Mouse (Mus musculus) G1E (cell line): ENCODE measurements around the gene Efhc1. TPM values are rescaled to one million over a fixed set of nuclear protein-coding genes. Genes with fewer than 3 reads are reported as not detected.
"Not testable (repeated sequence)": the region's sequence is repeated elsewhere in the genome, so short reads cannot be mapped to it uniquely, and the experiment has no call there.

Source experiments
- ATAC-seq: 2 replicates; pipeline ENCODE4 v1.8.0; 2016; ENCODE audit warnings: mild to moderate bottlenecking; ENCODE audit not compliant: insufficient number of reproducible peaks, poor library complexity, low FRiP score, severe bottlenecking; ENCODE audit errors: extremely low read depth
- DNase-seq: peaks from one replicate; pipeline ENCODE4 v3.0.0; 2012; ENCODE audit warnings: low spot score
- H3K27me3 ChIP-seq: 2 replicates; pipeline ENCODE4 v1.6.1; 2012; ENCODE audit warnings: mild to moderate bottlenecking, low read length, inconsistent platforms; ENCODE audit not compliant: insufficient read depth
- H3K36me3 ChIP-seq: replicated peaks from 2 replicates; pipeline ENCODE3; 2012; ENCODE audit warnings: mild to moderate bottlenecking, inconsistent platforms
- H3K4me1 ChIP-seq: 2 replicates; pipeline ENCODE4 v1.6.1; 2012; ENCODE audit warnings: low read depth, low read length, inconsistent platforms, mixed read lengths; ENCODE audit not compliant: insufficient read depth
- H3K4me3 ChIP-seq: 2 replicates; pipeline ENCODE4 v1.5.1; 2012; ENCODE audit warnings: low read depth, mild to moderate bottlenecking, inconsistent platforms, low read length, moderate library complexity, mixed read lengths
- H3K9me3 ChIP-seq: replicated peaks from 2 replicates; pipeline ENCODE4 v1.6.1; 2012; ENCODE audit warnings: inconsistent platforms
- CTCF ChIP-seq: IDR thresholded peaks from 2 replicates; pipeline ENCODE4 v1.5.1; 2012; ENCODE audit warnings: low read depth, low read length, inconsistent platforms, mixed read lengths
- GATA1 ChIP-seq: IDR thresholded peaks from 2 replicates; pipeline ENCODE4 v1.6.1; 2012; ENCODE audit warnings: borderline replicate concordance, low read length, inconsistent platforms, mixed read lengths
- GATA2 ChIP-seq: IDR thresholded peaks from 2 replicates; pipeline ENCODE4 v1.6.1; 2012; ENCODE audit warnings: low read depth, low read length, inconsistent platforms, borderline replicate concordance
- POLR2AphosphoS5 ChIP-seq: IDR thresholded peaks from 2 replicates; pipeline ENCODE4 v1.6.1; 2012; ENCODE audit warnings: low read depth, low read length, inconsistent platforms; ENCODE audit not compliant: insufficient replicate concordance
- TAL1 ChIP-seq: conservative IDR thresholded peaks from 2 replicates; pipeline ENCODE4 v1.6.1; 2012; ENCODE audit warnings: low read depth, low read length, inconsistent platforms, mixed read lengths
- polyA plus RNA-seq: library from polyadenylated mRNA; stranded (reverse); fragments of >175 nt; gene quantifications from 2 replicates; pipeline ENCODE4 v1.2.3, GENCODE M21; 2012
- total RNA-seq, 2 experiments: library from RNA; stranded (forward) in 1 of 2; stranded (reverse) in 1 of 2; fragments of 200-1000 nt in 1 of 2; fragments of >200 nt in 1 of 2; fragmentation: Nextera tagmentation in 1 of 2; gene quantifications; 2 replicates each; pipeline ENCODE4 v1.2.3; 2014 to 2017

Gene Efhc1
- total and polyA plus RNA-seq, 3 experiments = not detected

DNA sequence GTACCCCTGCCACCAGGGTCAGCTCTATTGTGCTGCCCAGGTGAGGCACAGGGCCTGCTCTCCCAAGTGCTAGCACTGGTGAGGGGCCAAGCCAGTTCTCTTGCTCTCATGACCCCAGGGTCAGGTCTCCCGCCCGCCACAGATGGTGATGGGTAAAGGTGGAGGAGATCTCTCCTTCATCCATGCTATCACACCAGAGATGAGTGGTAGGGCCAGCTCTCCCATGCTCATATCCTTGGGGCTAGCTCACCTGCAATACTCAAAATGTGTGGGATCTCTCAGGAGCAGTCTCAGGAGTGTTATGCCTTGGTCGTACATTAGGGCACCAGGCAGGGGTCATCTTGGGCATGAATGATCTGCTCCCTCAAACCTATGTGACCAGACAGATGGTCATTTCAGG, 36.7 kb upstream of the Efhc1 start:
- H3K27me3 ChIP-seq = peaks cover 37% of the 10 kb centered on the region
- TF ChIP-seq TAL1 (no peak), GATA1 (no peak), POLR2AphosphoS5 (no peak), GATA2 (no peak), CTCF (no peak)
- no peak for DNase-seq
- H3K36me3 ChIP-seq = no peaks in the 10 kb centered on the region
- H3K9me3 ChIP-seq = no peaks in the 10 kb centered on the region
- ATAC-seq = no peak
- no peak overlapping the region for H3K4me3 ChIP-seq
- H3K4me1 ChIP-seq = peaks cover 20% of the 10 kb centered on the region

DNA sequence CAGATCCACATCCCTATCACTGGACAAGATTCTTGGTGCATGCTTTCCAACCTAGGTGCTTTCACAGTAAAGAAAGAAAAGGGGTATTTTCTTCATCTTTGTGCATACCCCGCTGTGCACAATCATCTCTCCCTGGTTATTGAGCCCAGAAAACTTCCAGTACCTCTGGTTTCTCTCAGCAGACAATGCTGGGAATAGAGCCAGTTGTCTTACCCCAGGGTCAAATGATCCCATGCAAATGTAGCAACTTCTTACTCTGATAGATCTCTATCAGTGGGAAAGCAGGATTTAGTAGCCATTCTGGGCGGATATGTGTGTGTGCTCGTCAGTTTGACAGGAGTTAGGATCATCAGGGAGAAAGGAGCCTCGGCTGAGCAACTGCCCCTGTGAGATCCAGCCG, 35.8 kb upstream of the Efhc1 start:
- DNase-seq (no peak), ATAC-seq (no peak)
- Histone ChIP-seq H3K36me3 (no peaks in the 10 kb centered on the region), H3K27me3 (peaks cover 38% of the 10 kb centered on the region), H3K4me3 (no peak overlapping the region), H3K4me1 (peaks cover 20% of the 10 kb centered on the region), H3K9me3 (no peaks in the 10 kb centered on the region)
- no peak for TF ChIP-seq GATA1
- no peak for TF ChIP-seq GATA2
- no peak for TF ChIP-seq POLR2AphosphoS5
- no peak for TF ChIP-seq TAL1
- no peak for TF ChIP-seq CTCF

DNA sequence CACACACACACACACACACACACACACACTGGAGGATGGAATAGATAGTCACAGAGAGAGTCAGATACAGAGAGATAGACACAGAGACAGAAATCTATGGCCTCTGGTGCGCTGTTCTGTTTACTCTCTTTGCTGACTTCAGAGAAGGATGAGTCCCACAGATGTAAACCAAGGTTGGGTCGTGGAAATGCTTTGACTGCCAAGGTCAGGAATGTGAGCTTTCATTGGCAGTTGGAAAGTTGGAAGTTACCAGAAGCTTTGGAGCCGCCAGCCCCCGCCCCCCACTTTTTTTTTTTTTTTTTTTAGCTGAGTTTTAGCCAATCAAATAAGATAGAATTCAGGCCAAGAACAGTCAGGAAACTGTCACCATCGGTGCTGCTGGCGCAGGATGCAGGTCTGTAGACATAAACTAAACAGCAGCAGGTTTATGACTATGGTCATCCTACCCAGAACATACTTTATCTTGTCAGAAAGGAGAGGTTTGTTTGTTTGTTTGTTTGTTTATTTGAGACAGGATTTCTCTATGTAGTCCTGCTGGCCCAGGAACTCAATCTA, 33.9 kb upstream of the Efhc1 start:
- TF ChIP-seq POLR2AphosphoS5 (no peak), TAL1 (no peak), GATA2 (no peak), CTCF (no peak), GATA1 (no peak)

DNA sequence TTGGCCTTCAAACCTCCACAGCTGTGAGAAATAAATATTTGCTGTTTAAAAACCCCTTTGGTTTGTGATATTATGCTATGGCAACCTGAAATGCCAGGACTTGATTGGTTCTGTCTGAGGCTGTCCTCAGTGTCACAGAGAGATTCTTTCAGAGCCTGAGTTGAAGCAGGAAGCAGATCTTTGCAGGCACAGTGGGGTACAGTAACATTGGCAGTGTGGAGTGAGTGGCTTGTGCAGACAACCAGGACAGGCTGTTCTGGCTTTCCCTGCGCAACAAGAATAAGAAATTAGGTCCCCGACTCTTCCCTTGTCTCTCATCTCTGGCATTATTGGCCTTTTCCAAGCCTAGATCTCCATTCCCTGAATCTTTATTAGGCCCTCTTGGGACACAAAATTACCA, 31.7 kb upstream of the Efhc1 start:
- no peak for TF ChIP-seq CTCF
- TF ChIP-seq TAL1 = no peak
- no peak for TF ChIP-seq POLR2AphosphoS5
- no peak for TF ChIP-seq GATA2
- no peak for TF ChIP-seq GATA1
- Histone ChIP-seq H3K9me3 (no peaks in the 10 kb centered on the region), H3K27me3 (peaks cover 35% of the 10 kb centered on the region), H3K36me3 (no peaks in the 10 kb centered on the region), H3K4me3 (no peak overlapping the region), H3K4me1 (peaks cover 16% of the 10 kb centered on the region)
- no peak for ATAC-seq
- no peak for DNase-seq

More for the DNA sequence above, 33.9 kb upstream of the Efhc1 start:
- H3K27me3 ChIP-seq = peaks cover 41% of the 10 kb centered on the region
- no peak overlapping the region for H3K4me3 ChIP-seq
- no peaks in the 10 kb centered on the region for H3K9me3 ChIP-seq
- DNase-seq (no peak), ATAC-seq (no peak)
- peaks cover 18% of the 10 kb centered on the region for H3K4me1 ChIP-seq
- H3K36me3 ChIP-seq = no peaks in the 10 kb centered on the region

DNA sequence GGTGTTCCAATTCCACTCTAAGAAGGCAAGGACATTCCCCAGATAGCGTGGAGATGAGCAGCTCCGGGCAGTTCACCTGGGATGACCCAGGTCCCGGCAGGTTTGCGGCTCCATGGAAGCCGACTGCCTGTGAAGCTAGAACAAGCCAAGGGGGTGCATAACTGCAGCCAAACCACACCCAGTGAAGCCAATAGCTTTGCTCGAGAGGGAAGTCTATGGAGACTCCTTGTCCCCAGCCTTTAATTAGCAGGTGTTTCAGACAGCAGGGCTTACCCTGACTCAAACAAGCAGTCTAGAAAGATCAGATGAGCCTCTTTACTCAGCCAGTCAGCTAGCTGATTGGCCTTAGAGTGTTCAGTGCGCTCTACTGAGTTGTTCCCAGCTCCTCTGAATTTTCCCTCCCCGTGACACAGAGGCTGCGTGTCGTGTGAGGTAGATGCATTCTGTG, 30.3 kb upstream of the Efhc1 start:
- ATAC-seq (no peak), DNase-seq (no peak)
- Histone ChIP-seq H3K4me3 (no peak overlapping the region), H3K4me1 (peaks cover 28% of the 10 kb centered on the region), H3K9me3 (no peaks in the 10 kb centered on the region), H3K36me3 (no peaks in the 10 kb centered on the region), H3K27me3 (peaks cover 23% of the 10 kb centered on the region)
- TF ChIP-seq POLR2AphosphoS5 (no peak), TAL1 (no peak), GATA2 (no peak), GATA1 (no peak), CTCF (no peak)

DNA sequence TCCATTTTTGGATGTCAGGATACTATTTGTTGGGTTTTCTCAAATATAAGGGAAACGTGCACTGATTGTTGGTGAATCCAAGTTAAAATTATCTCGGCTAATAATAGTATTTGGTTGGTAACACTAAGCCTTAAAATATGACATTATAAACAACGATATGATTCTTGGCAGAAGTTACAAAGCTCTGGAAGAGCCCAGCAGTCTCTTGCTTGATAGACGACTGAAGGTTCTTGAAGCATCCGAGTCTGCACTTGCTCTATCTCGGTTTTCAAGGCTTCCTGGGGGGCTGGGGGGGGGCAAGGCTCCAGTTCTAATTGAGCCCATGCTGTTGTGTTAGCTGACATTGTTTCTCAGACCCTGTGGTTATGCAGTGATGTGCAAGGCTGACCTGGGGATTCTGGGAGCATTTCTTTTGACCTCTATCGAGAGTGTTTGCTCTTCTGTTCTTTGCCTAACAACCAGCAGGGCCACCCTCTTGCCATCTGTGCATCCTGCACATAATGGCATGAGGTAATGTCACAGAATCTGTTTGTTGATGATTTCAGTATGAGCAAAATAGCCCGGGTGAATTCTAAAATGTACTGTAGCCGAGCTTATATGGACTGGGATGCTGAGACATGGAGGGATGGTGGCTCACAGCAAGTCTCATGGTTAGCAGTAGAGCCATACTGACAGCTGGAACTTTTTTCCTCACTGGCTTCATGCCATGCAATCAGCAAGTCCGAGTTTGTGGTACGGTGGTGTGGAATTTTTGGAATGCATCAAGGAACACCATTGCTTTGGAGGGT, 28.6 kb upstream of the Efhc1 start:
- DNase-seq (no peak), ATAC-seq (no peak)
- TF ChIP-seq TAL1 = no peak
- TF ChIP-seq GATA1 = no peak
- Histone ChIP-seq H3K27me3 (peaks cover 17% of the 10 kb centered on the region), H3K4me1 (peaks cover 45% of the 10 kb centered on the region), H3K9me3 (no peaks in the 10 kb centered on the region), H3K36me3 (no peaks in the 10 kb centered on the region), H3K4me3 (no peak overlapping the region)

DNA sequence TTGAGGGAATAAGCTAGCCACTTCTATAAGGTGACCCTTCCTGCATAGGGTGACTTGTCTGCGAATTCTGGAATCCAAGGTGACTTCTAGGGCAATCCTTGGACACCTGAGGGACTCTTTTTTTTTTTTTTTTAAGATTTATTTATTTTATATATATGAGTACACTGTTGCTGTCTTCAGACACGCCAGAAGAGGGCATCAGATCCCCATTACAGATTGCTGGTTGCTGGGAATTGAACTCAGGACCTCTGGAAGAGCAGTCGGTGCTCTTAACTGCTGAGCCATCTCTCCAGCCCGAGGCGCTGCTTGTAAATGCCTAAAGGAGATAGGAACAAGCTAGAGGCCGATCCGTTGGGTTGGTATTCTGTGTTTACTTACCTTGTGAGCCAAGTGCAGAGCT, 26.1 kb upstream of the Efhc1 start:
- not testable (repeated sequence) for H3K27me3 ChIP-seq, H3K4me3 ChIP-seq, ATAC-seq, H3K9me3 ChIP-seq, H3K36me3 ChIP-seq, DNase-seq
- peaks cover 58% of the 10 kb centered on the region for H3K4me1 ChIP-seq
